Mouse (Mus musculus) testis, adult 2 months (tissue): ENCODE data around the gene Gse1. TPM values are rescaled to one million over a fixed set of nuclear protein-coding genes. Genes with fewer than 3 reads are reported as not detected.
A peak's percentile ranks its signal among the peaks of the same experiment; 100 is the strongest.

Experiments
- H3K27ac ChIP-seq: fragments of 200-500 bp; 2 replicates; pipeline ENCODE4 v1.5.1; 2012; ENCODE audit warnings: low read depth, low read length; ENCODE audit not compliant: control insufficient read depth, insufficient read depth
- H3K27me3 ChIP-seq: fragments of 200-500 bp; 2 replicates; pipeline ENCODE4 v1.6.1; 2012; ENCODE audit warnings: mild to moderate bottlenecking, low read length, moderate library complexity; ENCODE audit not compliant: control insufficient read depth, insufficient read depth
- H3K36me3 ChIP-seq: fragments of 200-500 bp; 2 replicates; pipeline ENCODE4 v1.6.1; 2012; ENCODE audit warnings: mild to moderate bottlenecking, low read length; ENCODE audit not compliant: control insufficient read depth, insufficient read depth
- H3K4me1 ChIP-seq: fragments of 200-500 bp; 2 replicates; pipeline ENCODE4 v1.6.1; 2012; ENCODE audit warnings: low read length; ENCODE audit not compliant: control insufficient read depth, insufficient read depth
- H3K4me3 ChIP-seq: fragments of 200-500 bp; 2 replicates; pipeline ENCODE4 v1.5.1; 2012; ENCODE audit warnings: low read depth, mild to moderate bottlenecking, low read length, moderate library complexity, mixed read lengths; ENCODE audit not compliant: control insufficient read depth
- CTCF ChIP-seq: fragments of 200-500 bp; IDR thresholded peaks from 2 replicates; pipeline ENCODE4 v1.5.1; 2012; ENCODE audit warnings: low read depth, mild to moderate bottlenecking, inconsistent platforms, low read length, moderate library complexity; ENCODE audit not compliant: control insufficient read depth, insufficient read depth, insufficient replicate concordance
- POLR2A ChIP-seq: fragments of 200-500 bp; IDR thresholded peaks from 2 replicates; pipeline ENCODE4 v1.6.1; 2012; ENCODE audit warnings: low read depth, mild to moderate bottlenecking, inconsistent platforms, low read length, moderate library complexity; ENCODE audit not compliant: control insufficient read depth
- polyA plus RNA-seq: library from polyadenylated mRNA; depleted of rRNA; stranded (reverse); fragments of >200 nt; gene quantifications from 2 replicates; pipeline ENCODE4 v1.2.3, GENCODE M21; 2012

Gene Gse1
- polyA plus RNA-seq, 1 experiment, result 4.0 TPM

DNA sequence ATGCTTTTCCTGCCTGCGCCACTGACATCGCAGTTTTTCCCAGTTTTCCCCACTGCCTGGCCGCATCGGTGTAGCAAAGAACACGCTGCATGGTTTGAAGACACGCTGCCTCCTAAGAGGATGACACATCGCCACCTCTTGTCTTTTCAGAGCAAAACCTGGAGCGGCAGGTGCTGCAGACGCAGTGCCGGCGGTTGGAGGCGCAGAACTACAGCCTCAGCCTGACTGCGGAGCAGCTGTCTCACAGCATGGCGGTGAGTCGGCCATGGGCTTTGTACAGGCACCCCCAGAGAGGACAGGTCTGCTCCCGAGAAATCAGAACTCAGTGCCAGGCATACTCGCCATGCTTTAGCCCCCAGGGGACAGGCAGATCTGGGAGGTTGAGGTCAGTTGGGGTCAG is 349.6 kb downstream of the Gse1 start:
- Histone ChIP-seq H3K27ac (no peak overlapping the region), H3K36me3 (no peaks in the 10 kb centered on the region; the same call in 1 of the 2 replicates), H3K27me3 (no peaks in the 10 kb centered on the region), H3K4me3 (no peak overlapping the region), H3K4me1 (no peaks in the 10 kb centered on the region)
- TF ChIP-seq POLR2A (no peak), CTCF (no peak)

DNA sequence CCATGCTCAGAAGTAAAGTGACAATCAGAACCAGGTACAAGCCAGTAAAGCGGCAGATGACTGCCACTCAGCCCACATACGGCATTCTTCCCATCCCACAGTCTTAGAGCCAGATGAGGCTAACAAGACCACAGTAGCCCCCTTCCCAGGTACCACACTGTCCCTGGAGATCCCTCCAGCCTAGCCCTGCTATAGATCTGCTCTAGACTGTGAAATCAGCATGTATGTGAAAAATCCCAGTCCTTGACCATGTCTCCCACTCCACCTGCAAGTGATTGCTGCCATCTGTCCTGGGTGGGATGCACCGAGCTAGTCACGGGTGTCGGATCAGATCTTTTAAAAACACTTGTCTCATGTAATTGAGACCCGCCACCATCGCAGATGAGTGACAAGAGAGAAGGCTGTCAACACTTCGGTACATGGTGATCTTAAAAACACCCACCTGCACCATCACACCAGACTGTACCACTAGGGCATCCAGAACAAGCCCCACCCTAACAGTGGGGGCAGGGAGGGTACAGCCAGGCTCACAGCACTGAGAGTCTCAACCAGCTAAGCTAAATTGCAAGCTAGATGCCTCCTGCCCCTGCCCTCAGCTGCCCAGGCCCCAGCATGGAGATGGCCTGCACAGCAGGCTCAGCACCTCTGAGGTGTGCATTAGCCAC is 352.2 kb downstream of the Gse1 start:
- Histone ChIP-seq H3K27ac (no peak overlapping the region), H3K4me1 (no peaks in the 10 kb centered on the region), H3K36me3 (no peaks in the 10 kb centered on the region; the same call in 1 of the 2 replicates), H3K27me3 (no peaks in the 10 kb centered on the region), H3K4me3 (no peak overlapping the region)
- TF ChIP-seq POLR2A, result no peak
- no peak for TF ChIP-seq CTCF

DNA sequence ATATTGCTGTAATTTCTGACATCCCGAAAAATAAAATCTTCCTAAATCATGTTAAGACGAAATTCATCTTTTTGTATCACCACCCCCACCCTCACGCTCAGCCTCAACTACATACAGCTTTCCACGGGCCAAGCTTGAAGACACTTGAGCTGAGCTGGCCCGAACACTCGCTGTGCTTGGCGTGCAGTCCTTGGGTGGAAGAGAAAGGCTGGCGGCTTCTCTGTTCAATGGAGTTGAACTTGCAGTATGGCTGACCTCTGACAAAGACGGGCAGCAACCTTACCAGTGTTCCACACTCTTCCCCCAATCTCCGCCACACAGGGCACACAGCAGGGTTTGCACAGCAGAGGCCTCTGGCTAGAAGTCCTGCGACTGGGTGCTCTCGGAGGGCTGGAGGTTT is 353.1 kb downstream of the Gse1 start:
- Histone ChIP-seq H3K27ac (no peak overlapping the region), H3K4me3 (no peak overlapping the region), H3K27me3 (no peaks in the 10 kb centered on the region), H3K4me1 (no peaks in the 10 kb centered on the region), H3K36me3 (no peaks in the 10 kb centered on the region; the same call in 1 of the 2 replicates)
- no peak for TF ChIP-seq POLR2A

DNA sequence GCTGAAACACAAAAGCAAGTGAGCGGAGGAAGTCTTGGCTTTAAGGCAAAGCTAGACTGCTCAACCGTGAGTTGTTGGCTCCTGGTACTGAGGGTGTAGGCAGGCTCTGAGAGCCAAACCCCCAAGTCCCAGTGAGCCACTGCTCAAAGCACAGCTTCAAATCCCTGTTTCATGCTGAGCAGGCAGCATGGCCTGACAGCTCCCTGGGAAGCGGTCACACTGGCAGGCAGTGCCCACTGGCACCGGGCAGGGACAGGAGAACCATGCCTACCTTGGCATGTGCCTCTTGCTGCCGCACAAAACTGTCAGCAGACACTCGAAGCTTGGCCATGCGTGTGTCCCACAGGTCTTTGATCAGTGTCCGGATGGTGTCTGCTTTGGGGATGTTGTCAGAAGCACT is 353.6 kb downstream of the Gse1 start:
- Histone ChIP-seq H3K36me3 (no peaks in the 10 kb centered on the region; the same call in 1 of the 2 replicates), H3K27me3 (no peaks in the 10 kb centered on the region), H3K27ac (no peak overlapping the region), H3K4me3 (no peak overlapping the region), H3K4me1 (no peaks in the 10 kb centered on the region)
- TF ChIP-seq CTCF, result no peak
- no peak for TF ChIP-seq POLR2A

DNA sequence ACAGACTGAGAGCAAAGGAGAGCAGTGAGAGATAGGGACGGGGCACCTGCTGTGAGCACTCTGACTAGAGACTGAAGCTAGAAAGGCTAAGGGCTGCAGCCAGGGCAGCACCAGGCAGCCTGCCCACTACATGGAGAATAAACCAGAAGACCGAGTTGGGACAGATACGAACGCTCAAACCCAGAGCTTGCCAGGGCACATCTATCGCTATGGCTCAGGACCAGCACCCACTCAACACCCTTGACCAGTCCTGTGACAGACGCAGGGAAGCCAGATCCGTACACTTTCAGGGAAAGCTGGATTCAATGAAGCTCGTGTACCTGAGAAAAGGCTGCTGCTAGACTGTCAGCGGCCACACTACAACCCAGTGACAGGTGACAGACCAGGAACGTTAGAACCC is 357.3 kb downstream of the Gse1 start:
- TF ChIP-seq CTCF (no peak), POLR2A (no peak)
- no peaks in the 10 kb centered on the region for H3K27me3 ChIP-seq
- no peak overlapping the region for H3K27ac ChIP-seq
- H3K4me3 ChIP-seq, result no peak overlapping the region
- H3K36me3 ChIP-seq, result no peaks in the 10 kb centered on the region; the same call in 1 of the 2 replicates
- H3K4me1 ChIP-seq, result no peaks in the 10 kb centered on the region; the same call in none of the 2 replicates

DNA sequence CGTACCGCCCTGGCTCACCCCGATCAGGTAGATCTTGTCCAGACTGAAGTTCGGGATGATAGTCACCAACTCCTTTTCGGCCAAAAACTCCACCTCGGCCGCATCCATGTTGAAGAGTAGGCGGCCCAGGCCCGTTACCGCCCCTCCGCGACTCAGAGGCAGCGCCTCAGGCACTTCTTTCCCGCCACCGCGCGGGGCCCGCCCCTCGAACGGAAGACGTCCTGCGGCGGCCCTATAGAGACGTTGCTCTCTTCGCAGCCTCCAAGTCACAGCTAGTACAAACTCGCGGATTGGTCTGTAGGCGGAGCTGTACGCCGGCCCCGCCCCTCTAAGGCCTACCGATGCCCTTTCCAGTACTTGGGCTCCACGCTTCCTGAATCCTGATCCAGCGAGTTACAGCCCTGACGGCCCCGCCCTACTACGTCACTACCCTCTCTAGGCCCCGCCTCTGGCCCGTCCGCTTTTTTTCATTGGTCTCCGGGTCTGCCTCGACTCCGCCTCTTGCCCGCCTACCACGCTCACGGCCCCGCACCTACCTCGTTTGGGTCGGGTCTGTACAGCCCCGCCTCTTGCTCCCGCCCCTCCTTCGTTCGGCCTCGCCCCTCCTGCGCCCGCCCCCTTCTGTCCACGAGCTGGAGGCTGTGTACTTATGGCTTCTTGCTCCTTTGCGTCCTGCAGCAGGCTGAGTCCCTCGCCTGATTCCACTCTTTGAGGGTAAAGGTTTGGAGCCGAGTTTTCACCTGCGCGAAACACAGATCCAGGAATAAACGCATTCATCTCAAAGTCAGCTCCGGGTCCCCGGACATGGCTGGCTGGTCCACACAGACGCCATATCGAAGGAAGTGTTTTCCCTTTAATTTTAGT is 360.9 kb downstream of the Gse1 start, which contains the start of gene Gins2:
Gene Gins2 (minus strand): TSS at position 397 of the 864 bp plus-strand sequence.
- H3K36me3 ChIP-seq, result no peaks in the 10 kb centered on the region
- peak within 1 kb of the TSS; percentile 85 for H3K4me3 ChIP-seq
- no peaks in the 10 kb centered on the region; the same call in none of the 2 replicates for H3K4me1 ChIP-seq
- TF ChIP-seq POLR2A, result peak; percentile 47; the same call in 1 of the 2 replicates
- TF ChIP-seq CTCF, result no peak; the same call in 1 of the 2 replicates
- H3K27me3 ChIP-seq, result no peaks in the 10 kb centered on the region
- peak within 1 kb of the TSS; percentile 19; the same call in 1 of the 2 replicates for H3K27ac ChIP-seq

DNA sequence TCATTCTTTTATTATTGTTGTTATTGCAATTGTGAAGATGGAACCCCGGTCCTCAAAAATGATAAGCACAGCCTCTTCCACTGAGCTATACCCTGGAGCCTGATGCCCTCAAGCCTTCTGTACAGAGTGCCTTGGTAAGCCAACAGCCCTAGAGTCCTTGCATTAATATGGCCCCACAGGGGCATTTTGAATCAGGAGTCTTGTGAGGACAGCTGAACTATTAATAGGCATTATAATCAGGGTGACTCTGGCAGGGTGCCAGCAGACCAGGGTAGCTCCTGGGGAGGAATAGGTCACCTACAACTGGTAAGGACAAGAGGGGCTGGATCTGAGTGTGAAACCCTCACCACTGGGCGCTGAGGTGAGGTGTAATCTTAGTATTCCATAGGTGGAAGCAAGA is 361.7 kb downstream of the Gse1 start:
- H3K36me3 ChIP-seq, result no peaks in the 10 kb centered on the region
- no peaks in the 10 kb centered on the region; the same call in none of the 2 replicates for H3K4me1 ChIP-seq
- no peak overlapping the region for H3K27ac ChIP-seq
- H3K27me3 ChIP-seq, result no peaks in the 10 kb centered on the region
- TF ChIP-seq CTCF (no peak), POLR2A (no peak)
- no peak overlapping the region for H3K4me3 ChIP-seq
